Mouse (Mus musculus): ENCODE measurements around the gene Crot.

DNA sequence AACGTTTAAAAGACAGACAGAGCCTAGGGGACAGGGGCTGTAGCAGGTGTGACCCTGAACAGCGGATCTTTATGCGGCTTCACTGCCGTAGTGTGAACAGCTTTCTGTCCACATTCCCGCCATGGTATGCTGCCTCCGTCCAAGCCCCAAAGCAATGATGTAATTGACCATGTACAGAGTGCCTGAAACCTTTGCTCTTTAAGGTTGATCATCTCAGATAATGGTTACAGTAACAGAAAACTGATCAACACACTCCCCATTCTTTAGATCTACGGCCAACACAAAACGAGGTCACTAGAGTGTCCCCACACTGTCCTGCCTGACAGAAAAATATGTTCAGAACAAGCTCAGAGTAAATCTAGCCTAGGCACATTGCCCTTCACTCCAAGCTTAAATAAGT lies 48.8 kb upstream of the Crot start:
- TF ChIP-seq CTCF (IDR thresholded peaks at IDR 0.05; ENCODE audit: borderline replicate concordance, extremely low read depth, insufficient read depth, insufficient read length) (no peak), POLR2A (IDR thresholded peaks at IDR 0.05; ENCODE audit: borderline replicate concordance, extremely low read depth, insufficient read depth, insufficient read length, poor library complexity, severe bottlenecking) (no peak)

Data from brain, embryonic 14.5 days (tissue).